Mouse (Mus musculus) gastrocnemius, adult 2 months (tissue): ENCODE measurements around the gene Atp2a3. TPM values are rescaled to one million over a fixed set of nuclear protein-coding genes. Genes with fewer than 3 reads are reported as not detected.

Source experiments
- DNase-seq: peaks from one replicate; pipeline ENCODE4 v3.0.0; 2022
- H3K27ac ChIP-seq: fragments of 200-600 bp; 2 replicates; pipeline ENCODE4 v1.8.1; 2022; ENCODE audit warnings: mild to moderate bottlenecking
- H3K4me3 ChIP-seq: fragments of 200-600 bp; 2 replicates; pipeline ENCODE4 v1.8.1; 2022; ENCODE audit warnings: mild to moderate bottlenecking, moderate library complexity
- CTCF ChIP-seq: fragments of 200-600 bp; IDR thresholded peaks from 2 replicates; pipeline ENCODE4 v1.8.1; 2022; ENCODE audit warnings: antibody characterized with exemption, mild to moderate bottlenecking, moderate library complexity
- intact Hi-C: fragments of 180-260 bp; cut with DNase I; formaldehyde crosslinking; loops from one replicate; pipeline ENCODE4 v1.15.1; 2025
- total RNA-seq, 2 experiments: library from RNA; stranded (reverse); gene quantifications; 2 replicates each; pipeline ENCODE4 v1.2.3; 2021

The Atp2a3 gene
- total RNA-seq, 2 experiments from 2014 or later, result 5.1 to 6.2 TPM

GRCm38 (mm10) chr11:72960723-72961071 is 272 bp upstream of the Atp2a3 start:
- TF ChIP-seq CTCF, result no peak
- DNase-seq, result no peak
- Histone ChIP-seq H3K4me3 (peak overlapping the region; percentile 72), H3K27ac (peak overlapping the region; percentile 65; the same call in 1 of the 2 replicates)
- intact Hi-C loops, result no loop called here

- no peak for TF ChIP-seq CTCF
- H3K4me3 ChIP-seq, result peak overlapping the region; percentile 26
- peak overlapping the region; percentile 24; the same call in 1 of the 2 replicates for H3K27ac ChIP-seq
- peak; percentile 3 for DNase-seq
- intact Hi-C loops, result no loop called here
Observed at GRCm38 (mm10) chr11:72962378-72962777, 1.4 kb downstream of the Atp2a3 start.

GRCm38 (mm10) chr11:72963058-72963788 is 2.3 kb downstream of the Atp2a3 start:
- Histone ChIP-seq H3K27ac (0 out of 2 replicates have a peak overlapping the region, but pooled peaks have one; percentile 24), H3K4me3 (peak overlapping the region; percentile 26; the same call in 1 of the 2 replicates)
- intact Hi-C loops, result no loop called here
- DNase-seq, result peak; percentile 8
- TF ChIP-seq CTCF, result no peak

DNA sequence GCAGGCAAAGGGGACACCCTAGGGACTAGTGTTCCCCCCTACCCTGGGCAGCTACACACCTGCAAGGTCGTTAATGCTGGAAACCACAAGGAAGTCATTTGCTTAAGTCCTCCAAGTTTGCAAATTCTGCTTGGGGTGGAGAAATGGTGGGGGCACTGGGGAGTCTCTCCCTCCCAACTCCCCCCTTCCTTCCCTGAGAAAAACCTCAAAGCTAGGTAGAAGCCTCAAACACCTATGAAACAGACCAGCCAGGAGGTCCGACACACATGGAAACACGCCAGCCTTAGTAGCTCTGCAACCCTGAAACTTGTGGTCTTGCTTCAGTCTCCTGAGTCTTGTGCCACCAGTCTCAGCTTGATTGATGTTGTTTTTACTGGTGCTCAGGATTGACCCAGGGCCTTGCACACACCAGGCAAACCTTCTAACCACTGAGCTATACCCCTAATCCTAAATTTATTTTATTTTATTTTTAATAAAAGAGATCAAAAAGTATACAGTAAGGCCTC is 2.9 kb downstream of the Atp2a3 start:
- H3K4me3 ChIP-seq, result no peak overlapping the region
- no peak for DNase-seq
- intact Hi-C loops, result no loop called here
- TF ChIP-seq CTCF, result no peak
- no peak overlapping the region; the same call in 1 of the 2 replicates for H3K27ac ChIP-seq

DNA sequence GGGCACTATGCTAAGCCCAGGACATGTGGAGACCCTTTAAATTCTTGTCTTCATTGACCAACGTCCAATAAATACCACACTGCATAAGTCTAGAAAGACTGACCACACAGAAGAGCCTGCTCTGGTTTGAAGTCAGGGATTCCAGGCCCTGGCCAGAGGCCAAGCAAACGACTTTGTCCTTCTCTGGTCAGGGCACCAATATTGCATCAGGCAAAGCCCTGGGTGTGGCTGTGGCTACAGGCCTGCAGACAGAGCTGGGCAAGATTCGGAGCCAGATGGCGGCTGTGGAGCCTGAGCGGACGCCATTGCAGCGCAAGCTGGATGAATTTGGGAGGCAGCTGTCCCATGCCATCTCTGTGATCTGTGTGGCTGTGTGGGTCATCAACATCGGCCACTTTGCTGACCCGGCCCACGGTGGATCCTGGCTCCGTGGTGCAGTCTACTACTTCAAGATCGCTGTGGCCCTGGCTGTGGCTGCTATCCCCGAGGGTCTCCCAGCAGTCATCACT is 14.1 kb downstream of the Atp2a3 start:
- no peak overlapping the region for H3K27ac ChIP-seq
- intact Hi-C loops, result no loop called here
- no peak overlapping the region for H3K4me3 ChIP-seq
- TF ChIP-seq CTCF, result no peak
- DNase-seq, result no peak

DNA sequence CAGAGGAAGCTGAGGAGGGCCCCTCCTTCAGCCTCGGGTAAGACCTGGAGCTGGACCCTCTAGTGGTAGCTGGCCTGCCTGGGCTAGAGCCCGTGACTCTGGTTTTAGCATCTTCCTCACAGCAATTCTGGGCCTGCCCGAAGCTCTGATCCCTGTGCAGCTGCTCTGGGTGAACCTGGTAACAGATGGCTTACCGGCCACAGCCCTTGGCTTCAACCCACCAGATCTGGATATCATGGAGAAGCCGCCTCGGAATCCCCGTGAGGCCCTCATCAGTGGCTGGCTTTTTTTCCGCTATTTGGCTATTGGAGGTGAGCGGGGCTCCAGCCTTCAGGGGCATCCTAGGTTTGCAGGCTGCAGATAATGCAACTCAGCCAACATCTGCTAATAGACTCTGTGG is 21.5 kb downstream of the Atp2a3 start:
- DNase-seq, result no peak
- intact Hi-C loops, result loop anchor here (5.0 kb wide), 1 partner anchor 55 kb away; no protein-coding TSS in a partner anchor
- H3K4me3 ChIP-seq, result no peak overlapping the region
- no peak overlapping the region for H3K27ac ChIP-seq
- no peak for TF ChIP-seq CTCF

DNA sequence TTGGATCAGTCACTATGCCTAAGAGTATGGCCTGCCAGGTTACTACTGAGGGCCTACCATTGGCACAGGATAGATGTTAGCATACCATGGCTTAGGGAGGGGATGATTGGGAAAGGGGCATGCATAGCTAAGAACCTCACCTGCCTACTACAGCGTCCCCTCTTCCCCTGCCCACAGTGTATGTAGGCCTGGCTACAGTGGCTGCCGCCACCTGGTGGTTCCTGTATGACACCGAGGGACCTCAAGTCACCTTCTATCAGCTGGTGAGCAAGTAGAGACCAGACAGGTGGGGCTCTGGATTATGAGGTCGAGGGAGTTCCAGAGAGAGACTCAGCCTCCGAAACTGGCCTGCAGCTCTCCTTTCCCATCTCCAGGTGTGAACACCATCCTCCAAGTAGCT is 22.3 kb downstream of the Atp2a3 start:
- Histone ChIP-seq H3K4me3 (no peak overlapping the region), H3K27ac (no peak overlapping the region)
- peak; percentile 55 for TF ChIP-seq CTCF
- no peak for DNase-seq
- intact Hi-C loops, result loop anchor here (5.0 kb wide), 1 partner anchor 56 kb away; no protein-coding TSS in a partner anchor

DNA sequence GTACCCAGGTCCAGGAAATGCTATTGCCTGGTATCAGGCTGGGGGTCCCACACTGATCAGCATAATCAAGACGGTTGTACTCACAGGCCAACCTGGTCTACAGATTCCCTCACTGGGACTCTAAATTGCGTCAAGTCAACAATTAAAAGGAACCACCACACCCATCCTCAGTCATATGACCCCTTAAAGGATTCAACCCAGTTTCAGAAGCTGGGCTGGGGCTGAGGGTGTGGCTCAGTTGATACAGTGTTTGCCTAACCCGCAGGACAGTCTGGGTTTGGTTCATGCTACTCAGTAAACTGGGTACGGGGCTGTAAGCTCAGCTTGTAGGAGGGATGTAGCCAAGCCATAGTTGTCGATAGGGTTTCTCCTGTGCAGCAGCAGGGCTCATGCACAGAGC is 25.8 kb downstream of the Atp2a3 start:
- Histone ChIP-seq H3K4me3 (no peak overlapping the region), H3K27ac (peak overlapping the region; percentile 43; the same call in 1 of the 2 replicates)
- no peak for DNase-seq
- TF ChIP-seq CTCF, result no peak
- intact Hi-C loops, result no loop called here

DNA sequence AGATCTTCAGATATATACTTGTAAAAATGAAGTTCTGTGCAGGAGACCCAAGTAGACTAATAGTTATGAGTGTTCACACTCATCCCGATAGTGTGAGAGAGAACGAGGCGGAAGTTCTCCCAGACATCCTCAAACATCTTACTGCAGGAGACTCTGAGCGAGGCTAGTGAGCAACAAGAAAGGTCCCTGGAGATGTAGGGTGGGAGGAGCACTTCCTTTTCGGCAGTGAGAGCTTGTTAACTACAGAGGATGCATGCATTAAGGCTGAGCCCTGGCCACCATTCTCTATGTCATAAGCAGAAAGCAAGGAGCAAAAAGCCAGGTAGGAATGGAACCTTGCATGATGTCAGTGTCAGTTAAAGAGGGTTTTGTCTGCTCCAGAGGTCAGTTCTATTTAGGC is 26.3 kb downstream of the Atp2a3 start:
- DNase-seq, result no peak
- intact Hi-C loops, result no loop called here
- Histone ChIP-seq H3K27ac (peak overlapping the region; percentile 43), H3K4me3 (no peak overlapping the region)
- TF ChIP-seq CTCF, result no peak

DNA sequence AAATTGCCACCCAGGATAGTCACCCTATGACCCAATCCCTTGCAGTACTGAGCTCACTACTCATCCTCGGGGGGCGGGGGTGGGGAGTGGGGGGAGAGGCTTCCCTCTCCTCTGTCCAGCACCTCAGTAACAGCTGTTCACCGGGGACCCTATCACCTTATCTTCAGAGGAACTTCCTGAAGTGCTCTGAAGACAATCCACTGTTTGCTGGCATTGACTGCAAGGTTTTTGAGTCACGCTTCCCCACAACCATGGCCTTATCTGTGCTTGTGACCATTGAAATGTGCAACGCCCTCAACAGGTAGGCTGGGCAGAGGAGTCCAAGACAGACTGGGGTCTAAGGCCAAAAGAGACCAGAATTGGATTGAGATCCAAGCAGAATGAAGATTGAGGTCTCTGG is 26.8 kb downstream of the Atp2a3 start:
- Histone ChIP-seq H3K4me3 (no peak overlapping the region), H3K27ac (peak overlapping the region; percentile 43; the same call in 1 of the 2 replicates)
- intact Hi-C loops, result no loop called here
- DNase-seq, result no peak
- TF ChIP-seq CTCF, result no peak

DNA sequence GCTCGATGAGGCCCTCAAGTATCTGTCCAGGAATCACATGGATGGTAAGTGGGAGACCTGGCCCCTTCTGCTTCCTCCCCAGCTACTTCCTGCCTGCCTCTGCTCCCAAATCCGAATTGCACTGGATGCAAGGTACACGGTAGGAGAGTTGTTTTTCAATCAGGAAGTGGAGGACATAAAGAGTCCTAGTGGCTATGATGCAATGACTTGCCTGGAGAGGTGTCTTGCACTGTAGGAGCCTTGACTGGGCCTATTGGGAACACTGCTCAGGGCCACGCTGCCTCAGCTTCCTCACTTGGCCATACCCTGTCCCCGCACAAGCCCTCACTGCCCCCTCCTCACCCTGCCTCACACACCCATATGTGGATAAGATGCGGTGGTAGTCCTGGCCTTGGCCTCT is 28.1 kb downstream of the Atp2a3 start:
- no peak overlapping the region for H3K27ac ChIP-seq
- no peak overlapping the region for H3K4me3 ChIP-seq
- no peak for DNase-seq
- intact Hi-C loops, result no loop called here
- no peak for TF ChIP-seq CTCF

- no peak overlapping the region for H3K4me3 ChIP-seq
- no peak overlapping the region for H3K27ac ChIP-seq
- intact Hi-C loops, result no loop called here
- DNase-seq, result no peak
- TF ChIP-seq CTCF, result no peak
Observed at GRCm38 (mm10) chr11:72990688-72991087, 29.7 kb downstream of the Atp2a3 start.

GRCm38 (mm10) chr11:72991961-72992360 is 31.0 kb downstream of the Atp2a3 start:
- Histone ChIP-seq H3K27ac (no peak overlapping the region), H3K4me3 (no peak overlapping the region)
- no peak for DNase-seq
- intact Hi-C loops, result no loop called here
- TF ChIP-seq CTCF, result no peak
